Mouse (Mus musculus): ENCODE measurements around the gene Adra2b.

The Adra2b gene

DNA sequence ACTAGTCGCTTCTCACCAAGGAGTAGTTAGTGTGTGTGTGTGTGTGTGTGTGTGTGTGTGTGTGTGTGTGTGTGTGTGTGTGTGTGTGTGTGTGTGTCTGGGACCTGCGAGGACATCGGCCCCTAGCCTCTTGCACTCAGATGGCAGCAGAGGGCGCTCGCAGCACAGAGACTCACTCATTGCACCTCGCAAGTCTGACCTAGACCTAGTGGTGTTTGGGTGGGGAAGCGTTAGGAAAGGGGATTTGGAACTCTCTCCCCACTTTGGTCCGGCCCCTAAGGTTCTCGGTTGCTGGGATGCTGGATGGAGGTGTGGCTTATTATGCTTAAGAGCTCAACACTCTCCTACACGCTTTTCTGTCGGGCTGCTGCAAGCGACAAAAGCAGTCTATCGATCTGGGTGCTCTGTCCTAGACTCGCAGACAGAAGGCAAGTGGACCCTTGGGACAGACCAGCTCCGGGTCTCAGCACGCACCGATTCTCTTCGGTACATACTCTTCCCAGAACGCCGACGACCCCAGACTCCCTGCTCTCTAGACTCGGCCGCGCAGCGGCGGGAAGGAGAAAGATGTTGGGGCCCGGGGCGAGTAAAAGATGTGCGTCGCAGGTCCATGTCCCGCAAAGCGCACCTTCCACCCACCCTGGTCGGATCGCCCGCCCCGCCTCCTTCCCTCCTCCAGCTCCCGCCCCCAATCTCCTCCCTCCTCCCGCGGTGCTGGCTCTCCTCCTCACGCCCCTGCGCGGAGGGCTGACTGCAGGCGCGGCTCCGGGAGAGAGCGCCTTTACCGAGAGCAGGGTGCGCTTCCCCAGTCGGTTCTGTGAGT lies at the start of gene Adra2b:
Gene Adra2b, plus strand, starts transcription at position 750 of the 823 bp plus-strand sequence.
- in situ Hi-C loops (cut with MboI, MseI) = loop anchor here in 1 of 2 experiments (10.0 kb wide), 1 partner anchor 92 kb away; no protein-coding TSS in a partner anchor

GRCm38 (mm10) chr2:127313878-127314277 lies 49.1 kb upstream of the Adra2b start:
- in situ Hi-C loops (cut with MboI, MseI) = loop anchor here in 1 of 2 experiments (25.0 kb wide), 1 partner anchor 1873 kb away; the partner anchor contains the start of gene Slc20a1

DNA sequence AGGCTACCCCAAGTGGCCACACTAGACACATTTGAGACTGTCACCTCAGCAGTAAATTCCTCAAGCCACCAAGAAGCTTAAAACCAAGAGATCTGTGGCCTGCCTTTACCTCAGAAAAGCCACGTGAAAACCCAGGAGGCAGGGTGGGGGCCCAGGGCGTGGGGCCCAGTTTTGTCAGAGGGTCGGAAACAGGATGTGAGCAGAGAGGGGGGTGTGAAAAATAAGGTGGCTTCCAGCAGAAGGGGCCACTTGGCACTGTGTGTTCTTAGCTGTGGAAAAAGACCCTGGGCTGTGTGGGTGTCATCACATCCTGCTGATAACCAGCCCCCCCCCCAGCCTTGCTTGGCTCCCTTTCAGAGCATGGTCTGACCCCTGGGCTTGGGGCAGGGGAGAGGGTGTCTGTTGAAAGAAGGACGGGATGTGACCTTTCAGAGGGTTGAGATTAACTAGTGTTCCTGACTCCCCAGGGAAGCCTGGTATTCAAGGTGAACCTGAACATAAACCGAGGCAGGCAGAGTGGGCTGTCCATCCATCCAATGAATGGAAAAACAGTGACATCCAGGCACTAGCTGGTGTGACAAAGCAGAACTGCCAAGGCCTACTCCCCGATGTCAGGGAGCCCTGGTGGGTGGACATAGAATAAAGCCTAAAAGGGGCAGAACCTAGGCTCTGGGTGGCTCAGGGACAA lies 48.4 kb upstream of the Adra2b start:
- in situ Hi-C loops (cut with MboI, MseI) = loop anchor here in 1 of 2 experiments (25.0 kb wide), 1 partner anchor 1873 kb away; the partner anchor contains the start of gene Slc20a1

GRCm38 (mm10) chr2:127315155-127315470 lies 47.9 kb upstream of the Adra2b start:
- in situ Hi-C loops (cut with MboI, MseI) = loop anchor here in 1 of 2 experiments (25.0 kb wide), 1 partner anchor 1872 kb away; the partner anchor contains the start of gene Slc20a1

DNA sequence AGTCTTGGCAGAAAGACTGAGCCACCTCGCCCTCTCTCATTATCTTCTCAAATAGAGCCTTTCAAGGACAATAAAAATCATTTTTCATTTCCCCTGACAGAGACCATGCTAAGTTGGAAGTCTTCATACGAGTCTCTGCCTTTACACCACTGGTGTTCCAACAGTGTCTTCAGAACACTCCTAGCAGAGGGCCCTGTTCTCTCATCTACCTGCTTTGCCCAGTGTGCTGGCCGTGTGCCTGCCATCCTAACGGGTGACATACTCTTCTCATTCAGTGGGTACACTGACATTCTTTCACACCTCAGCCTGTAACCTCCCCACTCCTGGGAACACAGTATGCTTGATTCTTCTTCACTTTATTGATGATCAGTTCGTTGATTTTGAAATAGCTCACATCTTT lies 46.6 kb upstream of the Adra2b start:
- in situ Hi-C loops (cut with MboI, MseI) = loop anchor here in 1 of 2 experiments (25.0 kb wide), 1 partner anchor 1871 kb away; the partner anchor contains the start of gene Slc20a1

- in situ Hi-C loops (cut with MboI, MseI) = loop anchor here in 1 of 2 experiments (25.0 kb wide), 1 partner anchor 1869 kb away; the partner anchor contains the start of gene Slc20a1
Observed at GRCm38 (mm10) chr2:127318136-127318535, 44.9 kb upstream of the Adra2b start.

- in situ Hi-C loops (cut with MboI, MseI) = loop anchor here in 1 of 2 experiments (25.0 kb wide), 1 partner anchor 1868 kb away; the partner anchor contains the start of gene Slc20a1
Observed at GRCm38 (mm10) chr2:127319071-127319470, 43.9 kb upstream of the Adra2b start.

DNA sequence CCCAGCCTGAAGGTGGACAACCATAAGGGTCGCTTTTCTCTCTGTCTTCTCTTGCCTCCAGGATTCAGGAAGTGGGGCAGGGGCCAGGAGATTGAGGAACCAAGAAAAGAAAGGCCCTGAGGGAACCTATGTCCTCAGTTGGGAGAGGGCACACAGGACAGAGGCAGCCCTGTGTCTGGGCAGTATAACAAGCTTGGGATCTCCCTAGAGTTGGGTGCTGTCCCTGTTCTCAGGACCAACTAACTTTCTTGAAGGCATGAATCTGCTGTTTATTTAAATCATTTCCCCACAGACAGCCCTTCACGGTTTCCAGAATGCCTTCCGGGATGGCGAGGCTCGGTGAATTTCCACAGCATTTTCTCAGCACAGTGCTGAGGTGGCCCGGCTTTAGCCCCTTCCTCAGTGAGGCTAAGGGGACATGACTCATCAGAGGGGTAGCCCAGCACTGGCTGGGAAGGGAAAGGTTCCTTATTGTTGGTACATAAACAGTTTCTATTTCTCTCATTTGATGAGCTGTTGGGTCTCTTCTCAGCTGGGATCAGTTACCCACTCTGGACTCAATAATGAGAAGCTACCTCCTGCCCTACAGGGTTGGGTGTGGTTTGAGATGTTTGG lies 40.2 kb upstream of the Adra2b start:
- in situ Hi-C loops (cut with MboI, MseI) = loop anchor here (10.0 to 25.0 kb wide), 2 partner anchors 998 to 1865 kb away; partner anchors contain the start of gene Slc20a1 (in 1 of the 2)

- in situ Hi-C loops (cut with MboI, MseI) = loop anchor here (10.0 to 25.0 kb wide), 2 partner anchors 999 to 1864 kb away; partner anchors contain the start of gene Slc20a1 (in 1 of the 2)
Observed at GRCm38 (mm10) chr2:127323667-127324066, 39.3 kb upstream of the Adra2b start.

DNA sequence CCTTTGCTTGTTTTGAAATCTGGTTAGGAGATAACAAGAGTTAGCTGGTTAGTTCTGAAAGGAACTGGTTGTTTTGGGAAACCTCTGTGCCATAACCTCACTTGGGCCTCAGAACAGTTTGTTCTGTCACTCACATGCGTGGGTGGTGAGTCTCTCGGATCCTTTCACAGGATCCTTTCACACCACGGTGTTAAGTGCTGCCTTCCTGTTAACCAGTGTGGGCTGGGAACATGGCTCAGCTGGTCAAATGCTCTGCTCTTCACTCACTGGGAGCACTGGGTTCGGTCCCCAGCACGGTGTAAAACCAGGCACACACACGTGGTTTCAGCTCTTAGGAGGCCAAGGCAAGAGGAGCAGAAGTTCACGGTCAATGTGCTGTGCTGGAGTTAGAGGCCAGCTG lies 38.6 kb upstream of the Adra2b start:
- in situ Hi-C loops (cut with MboI, MseI) = loop anchor here (10.0 to 25.0 kb wide), 2 partner anchors 1000 to 1863 kb away; partner anchors contain the start of gene Slc20a1 (in 1 of the 2)

GRCm38 (mm10) chr2:127328090-127328851 lies 34.7 kb upstream of the Adra2b start:
- in situ Hi-C loops (cut with MboI, MseI) = loop anchor here in 1 of 2 experiments (10.0 kb wide), 1 partner anchor 1003 kb away; no protein-coding TSS in a partner anchor

- in situ Hi-C loops (cut with MboI, MseI) = loop anchor here in 1 of 2 experiments (10.0 kb wide), 1 partner anchor 78 kb away; no protein-coding TSS in a partner anchor
Observed at GRCm38 (mm10) chr2:127332807-127333570, 30.0 kb upstream of the Adra2b start.

DNA sequence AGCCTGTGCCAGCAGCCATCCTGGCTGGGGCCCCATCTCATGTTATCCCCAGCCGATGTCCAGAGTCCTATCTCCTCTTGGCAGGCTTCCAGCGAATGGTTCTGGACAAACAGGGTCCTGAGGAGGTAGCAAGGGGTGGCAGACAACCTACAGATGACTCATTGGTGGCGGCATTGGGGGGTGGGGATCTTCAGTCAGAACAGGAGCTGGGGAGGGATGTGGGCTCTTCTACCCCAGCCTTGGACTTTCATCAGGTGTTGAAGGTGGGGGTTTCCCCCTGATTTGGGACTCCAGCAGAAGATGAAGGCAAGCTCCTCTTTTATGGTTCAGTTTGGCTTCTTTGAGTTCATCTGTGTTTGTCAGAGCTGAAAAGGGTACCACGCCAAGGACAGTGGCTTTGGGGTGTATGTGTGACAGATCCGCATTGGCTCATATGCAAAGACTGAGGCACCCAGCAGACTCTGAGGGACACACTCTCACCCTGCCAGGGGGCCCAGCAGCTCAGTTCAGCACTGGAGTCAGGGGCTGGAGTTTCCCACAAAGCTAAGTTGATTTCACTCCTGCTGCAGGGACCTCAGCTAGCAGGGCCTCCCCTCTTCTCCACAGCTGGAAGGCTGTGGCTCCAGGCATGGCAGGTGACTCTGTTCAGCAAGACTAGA lies 28.9 kb upstream of the Adra2b start:
- in situ Hi-C loops (cut with MboI, MseI) = loop anchor here in 1 of 2 experiments (10.0 kb wide), 1 partner anchor 79 kb away; no protein-coding TSS in a partner anchor

DNA sequence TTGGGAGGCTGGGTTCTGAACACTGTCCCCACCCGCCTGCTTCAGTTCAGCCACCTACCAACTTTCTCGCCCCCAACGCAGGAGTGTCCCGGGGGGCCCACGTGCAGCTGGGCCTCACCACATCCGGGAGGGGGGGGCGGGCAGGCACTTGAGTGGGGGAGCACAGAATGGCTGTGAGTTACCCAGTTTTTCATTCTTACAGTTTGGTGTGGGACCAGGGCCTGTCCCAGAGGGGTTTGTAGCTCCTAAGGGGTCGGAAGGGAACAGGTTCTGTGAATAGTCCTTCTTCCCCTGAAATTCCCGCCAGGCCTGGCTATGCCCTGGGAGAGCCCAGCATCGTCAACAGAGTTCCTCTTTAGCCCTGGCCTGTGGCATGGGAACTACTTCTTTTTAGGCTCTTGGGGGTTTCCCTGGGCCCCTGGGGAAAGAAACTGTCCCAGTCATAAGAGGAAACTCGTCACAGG lies 27.9 kb upstream of the Adra2b start:
- in situ Hi-C loops (cut with MboI, MseI) = loop anchor here in 1 of 2 experiments (10.0 kb wide), 1 partner anchor 80 kb away; no protein-coding TSS in a partner anchor

- in situ Hi-C loops (cut with MboI, MseI) = loop anchor here in 1 of 2 experiments (10.0 kb wide), 1 partner anchor 81 kb away; no protein-coding TSS in a partner anchor
Observed at GRCm38 (mm10) chr2:127335767-127336496, 27.1 kb upstream of the Adra2b start, which contains the start of gene Dusp2. Dusp2 (plus strand) TSS chr2:127336159.

GRCm38 (mm10) chr2:127336497-127336832 lies 26.5 kb upstream of the Adra2b start:
- in situ Hi-C loops (cut with MboI, MseI) = loop anchor here in 1 of 2 experiments (10.0 kb wide), 1 partner anchor 82 kb away; no protein-coding TSS in a partner anchor

DNA sequence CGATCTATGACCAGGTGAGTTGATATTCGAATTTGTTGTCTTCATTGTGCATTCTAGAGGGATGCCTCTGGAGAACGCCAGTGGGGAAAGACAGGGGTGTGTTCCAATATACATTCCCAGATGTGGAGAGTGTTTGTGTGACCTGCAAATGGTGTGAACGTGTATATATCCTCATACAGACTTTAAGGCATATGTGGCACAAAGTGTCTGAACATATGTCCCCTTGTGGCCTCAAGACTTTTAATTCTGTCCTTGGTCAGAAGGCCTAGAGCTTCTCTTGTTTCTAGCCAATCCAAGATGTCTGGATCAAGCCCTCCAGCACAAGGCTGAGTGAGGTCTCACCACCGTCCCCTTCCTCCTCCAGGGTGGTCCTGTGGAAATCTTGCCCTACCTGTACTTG lies 26.1 kb upstream of the Adra2b start:
- in situ Hi-C loops (cut with MboI, MseI) = loop anchor here in 1 of 2 experiments (10.0 kb wide), 1 partner anchor 82 kb away; no protein-coding TSS in a partner anchor

DNA sequence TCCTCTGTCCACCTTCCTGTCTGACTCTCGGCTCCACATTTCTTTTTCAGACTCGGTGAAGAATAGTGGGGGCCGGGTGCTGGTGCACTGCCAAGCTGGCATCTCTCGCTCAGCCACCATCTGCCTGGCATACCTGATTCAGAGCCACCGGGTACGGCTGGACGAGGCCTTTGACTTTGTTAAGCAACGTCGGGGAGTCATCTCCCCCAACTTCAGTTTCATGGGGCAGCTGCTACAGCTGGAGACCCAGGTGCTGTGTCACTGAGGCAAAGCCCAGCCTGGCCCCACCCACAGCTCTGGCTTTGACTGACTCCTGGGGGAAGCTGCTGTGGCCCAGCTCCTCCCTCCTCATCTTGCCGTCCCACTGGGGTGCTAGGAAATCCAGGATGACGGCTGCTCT lies 25.5 kb upstream of the Adra2b start:
- in situ Hi-C loops (cut with MboI, MseI) = loop anchor here in 1 of 2 experiments (10.0 kb wide), 1 partner anchor 83 kb away; no protein-coding TSS in a partner anchor

All from T-helper 17 cell (primary cell).